8 mouse cellular contexts compared by ENCODE assay signal in genomic region chr12:102181799-102182357, GRCm38 (mm10). TPM values are rescaled to one million over a fixed set of nuclear protein-coding genes. Genes with fewer than 3 reads are reported as not detected.
DNase-seq lines count a peak whose midpoint lies in the region; ATAC-seq lines count a peak whose summit lies in the region.

No protein-coding gene starts in this region.

- no peak for ATAC-seq in frontal cortex, adult (ENCODE audit: low TSS enrichment)
- ATAC-seq in megakaryocyte progenitor cell, adult 5-6 weeks (replicated peaks; ENCODE audit: poor library complexity): peak; percentile 90

- peak; percentile 20 to 46 for DNase-seq in frontal cortex, postnatal 25 days (ENCODE audit: low spot score in 2 of 2)
- peak; percentile 64 for DNase-seq in NIH3T3 (ENCODE audit: low read depth)
- peak; percentile 64 to 80 for DNase-seq in cerebellum, postnatal 4 days (ENCODE audit: low spot score in 2 of 2)
- peak; percentile 18 to 30 for DNase-seq in heart, adult 9 months (ENCODE audit: low spot score in 2 of 2)
- peak; percentile 47 to 77 for DNase-seq in kidney, postnatal 25 days
- DNase-seq in spleen, postnatal 4 days (ENCODE audit: low spot score in 2 of 2): peak; percentile 51 to 87

RNA-seq across cellular contexts. Expression of gene Slc24a4, which starts 53.3 kb away (rescaled TPM):
- not detected in 2 replicates for total RNA-seq in megakaryocyte progenitor cell, adult 5-6 weeks (2015)
- not detected in 2 replicates for total RNA-seq in megakaryocyte progenitor cell, adult 5-6 weeks (2017)
